Mouse (Mus musculus): ENCODE measurements around the gene Alg14.

GRCm38 (mm10) chr3:121291225-121291559, 381 bp upstream of the Alg14 start:
- TF ChIP-seq CTCF (IDR thresholded peaks at IDR 0.05; ENCODE audit: insufficient read depth, low read depth, low read length) (no peak), POLR2A (IDR thresholded peaks at IDR 0.05; ENCODE audit: insufficient read depth, low read depth, low read length) (no peak)

Data from olfactory bulb, adult 2 months (tissue).